Mouse (Mus musculus): Measurements from ENCODE around the gene Itih5. TPM values are rescaled to one million over a fixed set of nuclear protein-coding genes. Genes with fewer than 3 reads are reported as not detected.
A peak's percentile ranks its signal among the peaks of the same experiment; 100 is the strongest.

Gene Itih5
- total RNA-seq (2014; rRNA removed; ENCODE audit: low replicate concordance), result 11.3 and 42.9 TPM in 2 replicates
- polyA plus RNA-seq (2015; fragmentation: Nextera tagmentation; extraction: Ambion mirVana), result 7.3 and 7.4 TPM in 2 replicates

DNA sequence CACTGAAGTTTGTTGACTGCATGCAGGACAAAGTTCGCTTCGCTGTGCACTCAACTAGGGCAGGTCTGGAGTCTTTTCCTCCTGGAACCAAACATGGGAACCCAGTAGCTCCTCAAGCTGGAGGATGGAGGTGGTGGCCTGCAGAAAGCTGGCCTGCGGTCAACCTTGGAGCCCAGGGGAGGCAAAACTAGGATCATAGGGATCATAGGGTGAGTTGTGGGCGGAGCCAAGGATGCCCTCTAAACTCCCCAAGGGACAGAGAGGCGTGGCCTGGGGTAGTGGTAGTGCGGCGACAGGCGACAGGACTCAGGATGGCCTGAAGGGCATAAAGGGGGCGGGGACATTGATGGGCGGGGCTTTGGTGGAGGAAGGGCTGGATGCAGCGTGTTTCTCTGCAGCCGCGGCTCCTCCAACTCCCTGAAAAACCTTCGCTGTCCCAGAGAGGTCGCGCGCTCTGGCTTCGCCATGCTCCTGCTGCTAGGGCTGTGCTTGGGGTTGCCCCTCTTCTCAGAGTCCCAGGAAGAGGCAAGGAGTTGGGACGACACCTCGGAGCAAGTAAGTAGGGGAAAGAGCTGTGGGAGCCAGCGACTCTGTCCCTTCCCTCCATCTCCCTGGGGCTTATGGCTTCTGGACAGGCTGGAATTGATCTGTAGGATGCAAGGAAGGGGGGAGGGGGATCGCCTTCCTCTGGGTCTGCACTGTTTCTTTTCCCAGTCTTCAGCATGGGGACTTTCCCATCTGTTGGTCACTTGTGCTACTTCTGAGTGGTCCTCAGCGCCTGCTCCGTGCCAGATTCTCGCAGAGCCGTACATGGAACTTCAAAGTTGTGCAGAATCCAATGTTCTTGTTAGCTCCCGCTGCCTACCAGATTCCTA lies at the start of gene Itih5:
TSS of gene Itih5 (plus strand) at position 371 of the 875 bp plus-strand sequence.
- H3K36me3 ChIP-seq (replicated peaks; ENCODE audit: control insufficient read depth, insufficient read depth, low read length), result no peaks in the 10 kb centered on the region
- H3K27ac ChIP-seq (ENCODE audit: low read depth), result no peak within 1 kb of the TSS
- no peaks in the 10 kb centered on the region for H3K27me3 ChIP-seq (ENCODE audit: control insufficient read depth, insufficient read depth, low read length)
- no peak for TF ChIP-seq CTCF (IDR thresholded peaks at IDR 0.05; ENCODE audit: low read depth)
- TF ChIP-seq EP300 (IDR thresholded peaks at IDR 0.05; ENCODE audit: low read depth), result no peak
- no peaks in the 10 kb centered on the region; the same call in none of the 2 replicates for H3K4me1 ChIP-seq (ENCODE audit: control insufficient read depth, insufficient read depth)
- H3K4me2 ChIP-seq (ENCODE audit: low read depth, low read length), result peak within 1 kb of the TSS; percentile 76
- peak within 1 kb of the TSS; percentile 36; the same call in 1 of the 2 replicates for H3K9ac ChIP-seq (replicated peaks; ENCODE audit: low read depth, low read length)
- ATAC-seq (ENCODE audit: insufficient read depth, low read depth) (peak; percentile 71), DNase-seq (ENCODE audit: low spot score) (peak; percentile 46)
- no peaks in the 10 kb centered on the region for H3K9me3 ChIP-seq (replicated peaks; ENCODE audit: control insufficient read depth, low read length)
- H3K4me3 ChIP-seq (ENCODE audit: low read depth, low read length), result peak within 1 kb of the TSS; percentile 49
- 8% methylated on average over 27 of the region's 27 CpGs for WGBS

DNA sequence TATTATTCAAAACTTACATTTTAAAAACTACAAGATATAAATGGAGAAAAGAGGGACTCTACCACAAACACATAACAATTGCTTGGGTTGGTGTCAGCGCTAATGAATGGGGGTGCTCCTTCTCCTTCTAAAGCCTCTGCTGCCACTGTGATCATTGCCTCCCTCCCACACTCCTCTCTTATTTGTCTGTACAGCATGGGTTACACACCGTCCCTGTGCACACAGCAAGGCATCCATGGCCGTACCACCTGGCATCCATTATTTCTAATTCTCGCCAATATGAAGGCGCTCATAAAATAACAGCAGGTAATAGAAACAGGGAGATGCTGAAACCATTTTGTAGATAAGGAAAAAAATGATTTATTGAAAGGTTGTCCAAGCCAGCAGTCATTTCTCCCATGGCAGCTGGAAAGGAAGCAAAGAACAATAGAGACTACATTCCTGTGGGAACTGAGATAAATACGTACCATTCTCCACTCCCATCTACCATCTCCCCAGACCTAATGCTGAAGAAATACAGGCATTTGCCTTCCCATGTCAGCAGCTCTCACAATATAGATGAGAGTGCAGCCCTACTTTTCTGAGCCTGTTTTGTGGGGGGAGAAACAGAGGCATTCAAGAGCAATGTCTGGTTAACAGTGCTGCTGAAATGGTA lies 44.7 kb upstream of the Itih5 start:
- WGBS, result 52% methylated on average over 6 of the region's 6 CpGs
- ATAC-seq (ENCODE audit: insufficient read depth, low read depth) (no peak), DNase-seq (ENCODE audit: low spot score) (no peak)
- TF ChIP-seq CTCF (IDR thresholded peaks at IDR 0.05; ENCODE audit: low read depth) (no peak), EP300 (IDR thresholded peaks at IDR 0.05; ENCODE audit: low read depth) (no peak)
- Histone ChIP-seq H3K27ac (ENCODE audit: low read depth) (no peak overlapping the region), H3K4me1 (ENCODE audit: control insufficient read depth, insufficient read depth) (no peaks in the 10 kb centered on the region), H3K9me3 (replicated peaks; ENCODE audit: control insufficient read depth, low read length) (no peaks in the 10 kb centered on the region), H3K4me3 (ENCODE audit: low read depth, low read length) (no peak overlapping the region), H3K9ac (replicated peaks; ENCODE audit: low read depth, low read length) (no peak overlapping the region), H3K27me3 (ENCODE audit: control insufficient read depth, insufficient read depth, low read length) (no peaks in the 10 kb centered on the region), H3K36me3 (replicated peaks; ENCODE audit: control insufficient read depth, insufficient read depth, low read length) (no peaks in the 10 kb centered on the region), H3K4me2 (ENCODE audit: low read depth, low read length) (no peak overlapping the region)

DNA sequence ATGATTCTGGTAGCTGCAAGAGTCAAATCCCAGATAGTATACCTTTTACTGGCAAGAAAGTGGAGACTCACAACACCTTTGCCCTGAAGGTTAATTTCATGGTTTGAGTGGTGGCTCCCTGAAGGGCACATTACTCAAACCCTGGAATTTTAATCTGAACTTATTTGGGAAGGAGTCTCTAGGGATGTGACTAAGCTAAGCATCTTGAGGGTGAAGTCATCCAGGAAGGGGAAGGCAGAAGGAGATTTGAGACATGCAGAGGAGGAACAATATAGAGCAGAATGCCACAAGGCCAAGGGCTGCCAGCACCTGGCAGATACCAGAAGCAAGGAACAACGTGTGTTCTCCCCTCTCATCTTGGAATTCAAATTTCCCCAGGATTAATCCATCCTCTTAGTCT lies 34.6 kb upstream of the Itih5 start:
- 30% methylated on average over 1 of the region's 1 CpGs for WGBS
- Histone ChIP-seq H3K9ac (replicated peaks; ENCODE audit: low read depth, low read length) (no peak overlapping the region), H3K4me3 (ENCODE audit: low read depth, low read length) (no peak overlapping the region), H3K4me2 (ENCODE audit: low read depth, low read length) (no peak overlapping the region), H3K4me1 (ENCODE audit: control insufficient read depth, insufficient read depth) (no peaks in the 10 kb centered on the region), H3K27me3 (ENCODE audit: control insufficient read depth, insufficient read depth, low read length) (no peaks in the 10 kb centered on the region), H3K9me3 (replicated peaks; ENCODE audit: control insufficient read depth, low read length) (no peaks in the 10 kb centered on the region), H3K36me3 (replicated peaks; ENCODE audit: control insufficient read depth, insufficient read depth, low read length) (no peaks in the 10 kb centered on the region), H3K27ac (ENCODE audit: low read depth) (no peak overlapping the region)
- ATAC-seq (ENCODE audit: insufficient read depth, low read depth) (no peak), DNase-seq (ENCODE audit: low spot score) (no peak)
- TF ChIP-seq CTCF (IDR thresholded peaks at IDR 0.05; ENCODE audit: low read depth), result no peak
- TF ChIP-seq EP300 (IDR thresholded peaks at IDR 0.05; ENCODE audit: low read depth), result no peak

DNA sequence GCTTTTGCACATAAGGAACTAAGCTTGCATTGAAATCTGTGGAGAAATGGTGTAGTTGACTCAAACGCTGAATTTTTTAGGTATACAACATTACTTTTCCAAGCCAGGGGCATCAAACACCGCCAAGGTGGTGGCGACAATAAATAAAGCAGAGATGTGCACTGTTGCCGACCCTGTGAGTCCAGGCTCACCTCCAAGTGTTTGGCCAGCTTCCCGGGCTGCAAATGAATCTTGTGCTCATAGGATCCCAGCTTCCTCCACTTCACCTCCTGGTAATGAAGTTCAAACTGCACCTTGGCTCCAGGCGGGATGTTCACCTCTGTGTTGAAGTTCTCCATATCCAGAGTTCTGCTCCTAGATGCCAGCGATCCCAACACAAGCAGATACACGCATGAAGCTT lies 34.1 kb upstream of the Itih5 start:
- no peaks in the 10 kb centered on the region for H3K36me3 ChIP-seq (replicated peaks; ENCODE audit: control insufficient read depth, insufficient read depth, low read length)
- no peaks in the 10 kb centered on the region for H3K27me3 ChIP-seq (ENCODE audit: control insufficient read depth, insufficient read depth, low read length)
- ATAC-seq (ENCODE audit: insufficient read depth, low read depth) (no peak), DNase-seq (ENCODE audit: low spot score) (no peak)
- no peak for TF ChIP-seq EP300 (IDR thresholded peaks at IDR 0.05; ENCODE audit: low read depth)
- no peak for TF ChIP-seq CTCF (IDR thresholded peaks at IDR 0.05; ENCODE audit: low read depth)
- H3K4me2 ChIP-seq (ENCODE audit: low read depth, low read length), result no peak overlapping the region
- H3K9ac ChIP-seq (replicated peaks; ENCODE audit: low read depth, low read length), result no peak overlapping the region
- H3K4me1 ChIP-seq (ENCODE audit: control insufficient read depth, insufficient read depth), result no peaks in the 10 kb centered on the region
- H3K9me3 ChIP-seq (replicated peaks; ENCODE audit: control insufficient read depth, low read length), result no peaks in the 10 kb centered on the region
- H3K27ac ChIP-seq (ENCODE audit: low read depth), result no peak overlapping the region
- WGBS, result 71% methylated on average over 8 of the region's 8 CpGs
- H3K4me3 ChIP-seq (ENCODE audit: low read depth, low read length), result no peak overlapping the region

DNA sequence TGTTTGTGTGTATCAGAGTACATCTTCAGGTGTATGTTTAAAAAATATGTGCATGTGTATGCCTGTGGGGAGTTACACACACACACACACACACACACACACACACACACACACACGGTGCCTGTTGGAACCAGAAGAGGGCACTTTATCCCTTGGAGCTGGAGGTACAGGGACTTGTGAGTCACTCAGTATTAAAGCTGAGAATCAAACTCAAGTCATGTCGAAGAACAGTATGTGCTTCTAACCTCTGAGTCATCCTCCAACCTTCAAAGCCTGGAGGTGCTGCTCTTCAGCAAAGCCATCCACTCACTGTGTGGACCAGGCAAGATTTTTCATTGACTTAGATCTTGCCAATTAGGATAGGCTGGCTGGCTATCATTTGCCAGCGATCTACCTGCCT lies 31.5 kb upstream of the Itih5 start:
- Histone ChIP-seq H3K27me3 (ENCODE audit: control insufficient read depth, insufficient read depth, low read length) (no peaks in the 10 kb centered on the region), H3K36me3 (replicated peaks; ENCODE audit: control insufficient read depth, insufficient read depth, low read length) (no peaks in the 10 kb centered on the region), H3K4me2 (ENCODE audit: low read depth, low read length) (no peak overlapping the region), H3K9me3 (replicated peaks; ENCODE audit: control insufficient read depth, low read length) (no peaks in the 10 kb centered on the region), H3K4me3 (ENCODE audit: low read depth, low read length) (no peak overlapping the region), H3K4me1 (ENCODE audit: control insufficient read depth, insufficient read depth) (no peaks in the 10 kb centered on the region), H3K9ac (replicated peaks; ENCODE audit: low read depth, low read length) (no peak overlapping the region), H3K27ac (ENCODE audit: low read depth) (no peak overlapping the region)
- WGBS, result 41% methylated on average over 3 of the region's 3 CpGs
- no peak for DNase-seq (ENCODE audit: low spot score)
- ATAC-seq (ENCODE audit: insufficient read depth, low read depth), result no peak
- TF ChIP-seq EP300 (IDR thresholded peaks at IDR 0.05; ENCODE audit: low read depth) (no peak), CTCF (IDR thresholded peaks at IDR 0.05; ENCODE audit: low read depth) (no peak)
